Mouse (Mus musculus): Measurements from ENCODE around the gene Kpna4.

GRCm38 (mm10) chr3:69060672-69061071 is 66.2 kb downstream of the Kpna4 start:
- no peak for TF ChIP-seq CTCF (IDR thresholded peaks at IDR 0.05; ENCODE audit: low read depth, low read length)
- TF ChIP-seq POLR2AphosphoS5 (IDR thresholded peaks at IDR 0.05; ENCODE audit: insufficient replicate concordance, low read depth, low read length), result no peak
- TF ChIP-seq TAL1 (conservative IDR thresholded peaks at IDR 0.05; ENCODE audit: low read depth, low read length), result no peak
- no peak for TF ChIP-seq GATA1 (IDR thresholded peaks at IDR 0.05; ENCODE audit: borderline replicate concordance, low read length)
- no peak for TF ChIP-seq GATA2 (IDR thresholded peaks at IDR 0.05; ENCODE audit: borderline replicate concordance, low read depth, low read length)

All from G1E (cell line).